Mouse (Mus musculus) hindbrain, embryonic 14.5 days (tissue): Measurements from ENCODE around the gene Osbpl2. TPM values are rescaled to one million over a fixed set of nuclear protein-coding genes. Genes with fewer than 3 reads are reported as not detected.

Experiments used
- ATAC-seq: fragments of 200-750 bp; cut with Nextera tagmentation; 2 replicates; pipeline ENCODE4 v1.8.0; 2017; ENCODE audit warnings: moderate number of reproducible peaks, mild to moderate bottlenecking, moderate TSS enrichment, moderate library complexity; ENCODE audit not compliant: low FRiP score
- DNase-seq: peaks from one replicate; pipeline ENCODE4 v3.0.0-alpha.2; 2015; ENCODE audit warnings: low spot score
- H3K27ac ChIP-seq: fragments of 300-500 bp; sonication (generic); 2 replicates; pipeline ENCODE4 v1.5.1; 2014; ENCODE audit warnings: mild to moderate bottlenecking, moderate library complexity
- H3K27me3 ChIP-seq: fragments of 300-500 bp; sonication (generic); 2 replicates; pipeline ENCODE4 v1.6.1; 2014; ENCODE audit warnings: mild to moderate bottlenecking, low read length, mixed read lengths; ENCODE audit not compliant: control insufficient read depth, insufficient read depth
- H3K36me3 ChIP-seq: fragments of 300-500 bp; sonication (generic); replicated peaks from 2 replicates; pipeline ENCODE4 v1.6.1; 2014; ENCODE audit not compliant: control insufficient read depth, insufficient read depth
- H3K4me1 ChIP-seq: fragments of 300-500 bp; sonication (generic); replicated peaks from 2 replicates; pipeline ENCODE4 v1.6.1; 2014; ENCODE audit warnings: antibody characterized with exemption, low read length, mixed read lengths; ENCODE audit not compliant: control insufficient read depth, insufficient read depth
- H3K4me2 ChIP-seq: fragments of 300-500 bp; sonication (generic); replicated peaks from 2 replicates; pipeline ENCODE4 v1.6.1; 2014; ENCODE audit warnings: mild to moderate bottlenecking, moderate library complexity
- H3K4me3 ChIP-seq: fragments of 300-500 bp; sonication (generic); replicated peaks from 2 replicates; pipeline ENCODE4 v1.5.1; 2014; ENCODE audit warnings: mild to moderate bottlenecking, low read length
- H3K9ac ChIP-seq: fragments of 300-500 bp; sonication (generic); 2 replicates; pipeline ENCODE4 v1.6.1; 2014
- H3K9me3 ChIP-seq: fragments of 300-500 bp; sonication (generic); 2 replicates; pipeline ENCODE4 v1.6.1; 2016; ENCODE audit warnings: low read length; ENCODE audit not compliant: control insufficient read depth
- WGBS: fragments of 180-500 bp; shearing (Covaris S2); extraction: QIAGEN DNeasy Blood & Tissue Kit; methylation state at CpG from one replicate; pipeline ENCODE4 v1.1.7; 2014; 5-methylcytosine and 5-hydroxymethylcytosine counted together
- polyA plus RNA-seq: library from polyadenylated mRNA; unstranded; fragments of >200 nt; fragmentation: Nextera tagmentation; extraction: Ambion mirVana; gene quantifications from 2 replicates; pipeline ENCODE4 v1.2.1, GENCODE M21; 2014

The Osbpl2 gene
- polyA plus RNA-seq, 1 experiment from 2014 or later, result 73.1 TPM

DNA sequence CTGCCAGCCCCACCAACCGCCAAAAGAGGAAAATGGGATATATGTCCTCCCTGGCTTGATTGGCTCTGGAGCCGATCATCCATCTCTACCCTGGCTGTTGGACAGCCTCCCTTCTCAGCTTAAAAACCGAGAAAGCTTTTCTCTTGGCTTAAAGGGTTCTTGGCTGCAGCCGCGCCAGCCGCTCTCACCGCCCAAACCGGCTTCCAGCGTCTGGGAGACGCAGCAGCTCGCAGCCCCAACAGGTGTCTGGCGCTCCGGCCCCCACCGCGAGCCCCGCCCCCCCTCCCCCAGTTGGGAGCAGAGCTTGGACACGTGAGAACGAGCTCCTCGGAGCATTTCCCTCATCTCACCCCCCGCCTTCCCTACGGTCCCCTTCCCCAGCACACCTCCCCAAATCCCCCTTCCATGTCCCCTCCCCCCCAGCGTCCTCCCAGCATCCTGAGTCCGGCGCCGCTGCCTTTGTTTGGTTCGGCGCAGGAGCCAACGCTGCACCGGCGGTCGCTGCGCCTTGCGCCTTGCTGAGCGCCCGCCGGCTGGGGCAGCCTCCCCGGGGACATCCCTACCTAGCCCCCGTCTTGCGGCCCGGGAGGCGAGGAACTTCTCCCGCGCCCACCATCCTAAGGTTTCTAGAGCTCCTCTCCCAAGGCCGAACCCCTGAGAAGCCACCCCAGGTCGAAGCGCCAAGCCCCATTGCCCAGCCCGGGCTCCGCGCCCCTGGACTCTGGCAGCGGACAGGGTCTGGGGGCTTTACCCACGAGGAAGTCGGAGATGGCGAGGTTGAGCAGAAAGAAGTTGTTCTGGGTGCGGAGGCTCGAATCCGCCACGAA lies 15.7 kb upstream of the Osbpl2 start:
- Histone ChIP-seq H3K9ac (peak overlapping the region; percentile 63), H3K27ac (no peak overlapping the region), H3K4me2 (peak overlapping the region; percentile 97), H3K4me1 (peaks cover 11% of the 10 kb centered on the region), H3K9me3 (no peaks in the 10 kb centered on the region), H3K4me3 (peak overlapping the region; percentile 53), H3K36me3 (no peaks in the 10 kb centered on the region), H3K27me3 (peaks cover 44% of the 10 kb centered on the region)
- WGBS, result 1% methylated on average over 57 of the region's 57 CpGs
- ATAC-seq (no peak), DNase-seq (no peak)

- peak; percentile 64 for DNase-seq
- no peaks in the 10 kb centered on the region for H3K9me3 ChIP-seq
- ATAC-seq, result peak; percentile 66
- H3K4me2 ChIP-seq, result peak within 1 kb of the TSS; percentile 97
- H3K36me3 ChIP-seq, result no peaks in the 10 kb centered on the region
- peak within 1 kb of the TSS; percentile 53 for H3K4me3 ChIP-seq
- peaks cover 9% of the 10 kb centered on the region for H3K4me1 ChIP-seq
- no peak within 1 kb of the TSS for H3K27ac ChIP-seq
- peak within 1 kb of the TSS; percentile 63 for H3K9ac ChIP-seq
- peaks cover 39% of the 10 kb centered on the region for H3K27me3 ChIP-seq
- WGBS, result 1% methylated on average over 81 of the region's 87 CpGs
Measured at GRCm38 (mm10) chr2:180103978-180104658, 15.0 kb upstream of the Osbpl2 start, which contains the start of gene Hrh3. Gene Hrh3, minus strand, starts transcription at chr2:180104488.

- Histone ChIP-seq H3K9ac (peak overlapping the region; percentile 63), H3K4me3 (peak overlapping the region; percentile 53), H3K9me3 (no peaks in the 10 kb centered on the region), H3K4me1 (peaks cover 9% of the 10 kb centered on the region), H3K4me2 (peak overlapping the region; percentile 97), H3K27me3 (peaks cover 39% of the 10 kb centered on the region), H3K27ac (no peak overlapping the region), H3K36me3 (no peaks in the 10 kb centered on the region)
- DNase-seq (no peak), ATAC-seq (peak; percentile 15; the same call in 1 of the 2 replicates)
- WGBS, result 9% methylated on average over 24 of the region's 24 CpGs
Measured at GRCm38 (mm10) chr2:180104659-180105377, 14.3 kb upstream of the Osbpl2 start.

GRCm38 (mm10) chr2:180105441-180106190 lies 13.5 kb upstream of the Osbpl2 start:
- H3K27me3 ChIP-seq, result peaks cover 39% of the 10 kb centered on the region
- no peak overlapping the region for H3K27ac ChIP-seq
- no peaks in the 10 kb centered on the region for H3K36me3 ChIP-seq
- no peaks in the 10 kb centered on the region for H3K9me3 ChIP-seq
- no peak overlapping the region for H3K4me3 ChIP-seq
- peaks cover 6% of the 10 kb centered on the region for H3K4me1 ChIP-seq
- no peak overlapping the region for H3K4me2 ChIP-seq
- no peak overlapping the region for H3K9ac ChIP-seq
- DNase-seq (no peak), ATAC-seq (no peak)
- WGBS, result 29% methylated on average over 8 of the region's 8 CpGs

DNA sequence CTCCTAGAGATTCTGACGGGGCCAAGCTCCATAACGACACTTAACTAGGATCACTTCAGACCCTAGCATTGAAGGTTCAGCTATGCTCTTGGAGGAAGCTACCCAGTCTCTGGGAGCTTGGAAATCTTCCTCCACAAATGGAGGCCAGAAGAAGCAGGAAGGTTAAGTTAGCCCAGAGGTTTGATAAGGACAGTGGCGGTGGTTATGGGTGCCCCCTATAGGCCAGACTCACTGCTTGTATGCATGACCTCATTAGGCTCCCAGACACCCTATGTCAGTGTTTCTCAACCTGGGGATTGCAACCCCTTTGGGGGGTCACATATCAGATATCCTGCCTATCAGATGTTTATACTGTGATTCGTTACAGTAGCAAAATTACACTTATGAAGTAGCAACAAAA lies 12.0 kb upstream of the Osbpl2 start:
- DNase-seq (no peak), ATAC-seq (no peak)
- no peaks in the 10 kb centered on the region for H3K9me3 ChIP-seq
- H3K4me2 ChIP-seq, result no peak overlapping the region
- WGBS, result 65% methylated on average over 4 of the region's 4 CpGs
- no peak overlapping the region for H3K4me3 ChIP-seq
- H3K27me3 ChIP-seq, result peaks cover 27% of the 10 kb centered on the region
- no peak overlapping the region for H3K27ac ChIP-seq
- no peak overlapping the region for H3K9ac ChIP-seq
- H3K36me3 ChIP-seq, result no peaks in the 10 kb centered on the region
- H3K4me1 ChIP-seq, result peaks cover 6% of the 10 kb centered on the region

GRCm38 (mm10) chr2:180108285-180108684 lies 10.8 kb upstream of the Osbpl2 start:
- no peak for ATAC-seq

GRCm38 (mm10) chr2:180113909-180114890 lies 4.9 kb upstream of the Osbpl2 start:
- ATAC-seq, result no peak
- DNase-seq, result no peak
- no peaks in the 10 kb centered on the region for H3K36me3 ChIP-seq
- no peaks in the 10 kb centered on the region for H3K27me3 ChIP-seq
- H3K4me3 ChIP-seq, result no peak overlapping the region
- no peak overlapping the region for H3K4me2 ChIP-seq
- H3K9ac ChIP-seq, result 0 out of 2 replicates have a peak overlapping the region, but pooled peaks have one; percentile 20
- peaks cover 35% of the 10 kb centered on the region for H3K4me1 ChIP-seq
- H3K27ac ChIP-seq, result peak overlapping the region; percentile 49; the same call in 1 of the 2 replicates
- H3K9me3 ChIP-seq, result no peaks in the 10 kb centered on the region
- WGBS, result 51% methylated on average over 17 of the region's 17 CpGs

More at GRCm38 (mm10) chr2:180108285-180108684, 10.8 kb upstream of the Osbpl2 start:
- Histone ChIP-seq H3K36me3 (no peaks in the 10 kb centered on the region), H3K4me1 (no peaks in the 10 kb centered on the region; the same call in 1 of the 2 replicates), H3K9ac (no peak overlapping the region), H3K4me3 (no peak overlapping the region), H3K9me3 (no peaks in the 10 kb centered on the region), H3K4me2 (no peak overlapping the region), H3K27ac (no peak overlapping the region), H3K27me3 (peaks cover 18% of the 10 kb centered on the region)
- WGBS, result 68% methylated on average over 6 of the region's 6 CpGs
- DNase-seq, result no peak

DNA sequence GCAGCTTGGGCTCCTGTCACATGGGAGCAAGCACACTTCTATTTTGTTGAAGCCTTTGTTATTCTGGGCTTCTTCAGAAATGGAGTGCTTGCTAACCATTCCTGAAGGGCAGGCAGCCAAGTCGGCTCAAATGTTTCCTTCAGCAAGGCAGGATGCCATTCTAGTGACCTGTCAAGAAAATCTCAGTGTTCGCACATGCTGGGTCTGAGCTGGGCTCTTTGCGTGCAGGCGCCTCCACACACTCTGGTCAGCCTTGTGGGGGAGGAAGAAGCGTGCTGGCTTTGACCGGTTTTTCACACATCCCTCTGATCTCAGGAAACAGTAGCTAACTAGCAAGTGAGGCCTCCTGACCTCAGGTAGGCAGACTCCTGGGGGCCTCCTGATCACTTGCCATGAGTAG lies 3.8 kb upstream of the Osbpl2 start:
- ATAC-seq, result no peak
- H3K9ac ChIP-seq, result no peak overlapping the region

More for the DNA sequence above, 3.8 kb upstream of the Osbpl2 start:
- WGBS, result 34% methylated on average over 6 of the region's 6 CpGs
- Histone ChIP-seq H3K27me3 (no peaks in the 10 kb centered on the region), H3K9me3 (no peaks in the 10 kb centered on the region), H3K4me1 (peaks cover 41% of the 10 kb centered on the region), H3K4me3 (no peak overlapping the region), H3K27ac (no peak overlapping the region; the same call in 1 of the 2 replicates), H3K4me2 (no peak overlapping the region), H3K36me3 (no peaks in the 10 kb centered on the region)
- no peak for DNase-seq
